Mouse (Mus musculus) cortical plate, adult 2 months (tissue): ENCODE measurements around the gene Dscam.

Source experiments
- CTCF ChIP-seq: fragments of 200-500 bp; IDR thresholded peaks from 2 replicates; pipeline ENCODE4 v1.5.1; 2011; ENCODE audit warnings: mild to moderate bottlenecking, control low read depth, low read length; ENCODE audit not compliant: insufficient read depth; ENCODE audit errors: extremely low read depth
- POLR2A ChIP-seq: fragments of 200-500 bp; IDR thresholded peaks from 2 replicates; pipeline ENCODE4 v1.6.1; 2011; ENCODE audit warnings: mild to moderate bottlenecking, low read length, control low read depth; ENCODE audit not compliant: insufficient read depth; ENCODE audit errors: extremely low read depth

DNA sequence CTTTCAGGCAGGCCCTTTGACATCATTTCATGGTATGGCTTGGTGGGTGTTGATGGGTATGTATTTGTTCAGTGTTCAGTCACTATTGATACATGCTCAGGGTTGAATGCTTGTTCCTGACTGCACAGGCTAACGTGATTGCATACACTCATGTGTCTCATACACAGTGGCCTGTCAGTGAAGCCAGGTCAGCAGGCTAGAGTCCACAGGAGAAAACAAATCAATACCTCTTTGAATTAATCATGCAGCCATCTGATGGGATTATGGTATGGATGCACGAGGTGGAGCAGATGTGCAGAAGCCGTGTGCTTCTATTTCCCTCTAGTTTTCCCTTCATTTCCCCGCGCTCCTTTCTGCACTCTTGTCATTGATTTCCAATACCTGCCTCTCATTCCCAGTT, 143.7 kb downstream of the Dscam start:
- no peak for TF ChIP-seq CTCF
- no peak for TF ChIP-seq POLR2A
